Mouse (Mus musculus) myocyte (in vitro differentiated cells): ENCODE measurements around the gene Neurl2. TPM values are rescaled to one million over a fixed set of nuclear protein-coding genes. Genes with fewer than 3 reads are reported as not detected.
"Not testable (repeated sequence)": the region's sequence is repeated elsewhere in the genome, so short reads cannot be mapped to it uniquely, and the experiment has no call there.

ENCODE experiments used
- H3K27me3 ChIP-seq: one replicate; pipeline ENCODE4 v1.6.1; 2011; ENCODE audit not compliant: control insufficient read depth, insufficient read depth, insufficient read length
- H3K36me3 ChIP-seq: one replicate; pipeline ENCODE4 v1.6.1; 2011; ENCODE audit not compliant: control insufficient read depth, insufficient read depth
- H3K4me2 ChIP-seq: one replicate; pipeline ENCODE4 v1.6.1; 2011; ENCODE audit warnings: low read depth, control low read depth
- H3K4me3 ChIP-seq: one replicate; pipeline ENCODE4 v1.5.1; 2011; ENCODE audit warnings: mild to moderate bottlenecking, control low read depth, moderate library complexity
- H3K79me2 ChIP-seq: one replicate; pipeline ENCODE4 v1.6.1; 2011; ENCODE audit not compliant: control insufficient read depth, insufficient read depth
- H3ac ChIP-seq: one replicate; pipeline ENCODE4 v1.6.1; 2011; ENCODE audit not compliant: control insufficient read depth, insufficient read length
- CEBPB ChIP-seq: IDR thresholded peaks from 2 replicates; pipeline ENCODE4 v1.6.1; 2011; ENCODE audit warnings: mild to moderate bottlenecking, moderate library complexity; ENCODE audit not compliant: poor library complexity, insufficient read depth, severe bottlenecking
- E2F4 ChIP-seq: IDR thresholded peaks from one replicate; pipeline ENCODE4 v1.6.1; 2011; ENCODE audit warnings: mild to moderate bottlenecking, control low read depth, moderate library complexity; ENCODE audit not compliant: insufficient read depth
- MAX ChIP-seq: IDR thresholded peaks from one replicate; pipeline ENCODE4 v1.6.1; 2011; ENCODE audit warnings: low read depth, mild to moderate bottlenecking, control low read depth
- MYOD1 ChIP-seq, 3 experiments: IDR thresholded peaks; one replicate each; pipeline ENCODE4 v1.6.1; 2011; ENCODE audit warnings: control low read depth in 2 of 3, low read depth in 2 of 3, mild to moderate bottlenecking in 2 of 3, moderate library complexity in 1 of 3; ENCODE audit not compliant: insufficient read length in 2 of 3, control insufficient read depth in 1 of 3
- MYOG ChIP-seq, 3 experiments: IDR thresholded peaks; one replicate each; pipeline ENCODE4 v1.6.1; 2011; ENCODE audit warnings: control low read depth in 2 of 3, low read depth in 2 of 3, mild to moderate bottlenecking in 2 of 3; ENCODE audit not compliant: insufficient read length in 2 of 3, control insufficient read depth in 1 of 3, insufficient read depth in 1 of 3
- POLR2A ChIP-seq: IDR thresholded peaks from one replicate; pipeline ENCODE4 v1.6.1; 2011; ENCODE audit warnings: low read depth, mild to moderate bottlenecking, control low read depth, moderate library complexity; ENCODE audit not compliant: insufficient read length
- POLR2AphosphoS2 ChIP-seq: IDR thresholded peaks from one replicate; pipeline ENCODE4 v1.6.1; 2011; ENCODE audit warnings: low read depth, control low read depth; ENCODE audit not compliant: insufficient read length
- REST ChIP-seq: IDR thresholded peaks from one replicate; pipeline ENCODE4 v1.6.1; 2011; ENCODE audit warnings: mild to moderate bottlenecking, control low read depth, moderate library complexity; ENCODE audit not compliant: insufficient read depth, insufficient read length
- SRF ChIP-seq: IDR thresholded peaks from one replicate; pipeline ENCODE4 v1.6.1; 2011; ENCODE audit warnings: low read depth; ENCODE audit not compliant: control insufficient read depth, insufficient read length
- TCF12 ChIP-seq: IDR thresholded peaks from one replicate; pipeline ENCODE4 v1.6.1; 2011; ENCODE audit warnings: mild to moderate bottlenecking, control low read depth; ENCODE audit not compliant: poor library complexity, insufficient read depth, severe bottlenecking
- TCF3 ChIP-seq: IDR thresholded peaks from one replicate; pipeline ENCODE4 v1.6.1; 2011; ENCODE audit warnings: low read depth, control low read depth; ENCODE audit not compliant: insufficient read length
- USF1 ChIP-seq: IDR thresholded peaks from one replicate; pipeline ENCODE4 v1.6.1; 2011; ENCODE audit warnings: low read depth, mild to moderate bottlenecking, control low read depth, moderate library complexity
- polyA plus RNA-seq: library from polyadenylated mRNA; unstranded; fragments of >200 nt; fragmentation: generic; extraction: Trizol; gene quantifications from one replicate; pipeline ENCODE4 v1.2.1, GENCODE M21; 2012; ENCODE audit warnings: missing spikeins

The Neurl2 gene
- polyA plus RNA-seq, 1 experiment, result 23.5 TPM

GRCm38 (mm10) chr2:164859155-164859554 is 25.9 kb upstream of the Neurl2 start:
- Histone ChIP-seq H3K4me2 (peak overlapping the region; percentile 39), H3K27me3 (no peaks in the 10 kb centered on the region), H3K79me2 (no peaks in the 10 kb centered on the region), H3K4me3 (no peak overlapping the region), H3ac (no peak overlapping the region), H3K36me3 (no peaks in the 10 kb centered on the region)
- TF ChIP-seq SRF (no peak), MYOD1 (IDR thresholded peaks at IDR 0.05; ENCODE audit: control insufficient read depth in 1 of 3, insufficient read length in 2 of 3, low read depth in 2 of 3) (no peak), MYOG (IDR thresholded peaks at IDR 0.05; ENCODE audit: control insufficient read depth in 1 of 3, insufficient read depth in 1 of 3, insufficient read length in 2 of 3, low read depth in 2 of 3) (no peak), CEBPB (no peak), TCF12 (no peak), POLR2A (no peak), E2F4 (no peak), TCF3 (no peak), REST (no peak), POLR2AphosphoS2 (no peak), USF1 (no peak), MAX (no peak)

GRCm38 (mm10) chr2:164857842-164858553 is 24.7 kb upstream of the Neurl2 start:
- Histone ChIP-seq H3ac (peak overlapping the region; percentile 1), H3K4me2 (peak overlapping the region; percentile 93), H3K36me3 (no peaks in the 10 kb centered on the region), H3K27me3 (no peaks in the 10 kb centered on the region), H3K79me2 (no peaks in the 10 kb centered on the region), H3K4me3 (peak overlapping the region; percentile 87)
- TF ChIP-seq CEBPB (no peak), TCF12 (no peak), MAX (no peak), USF1 (no peak), REST (no peak), POLR2A (no peak), E2F4 (no peak), MYOG (IDR thresholded peaks at IDR 0.05; ENCODE audit: control insufficient read depth in 1 of 3, insufficient read depth in 1 of 3, insufficient read length in 2 of 3, low read depth in 2 of 3) (no peak), SRF (no peak), TCF3 (no peak), POLR2AphosphoS2 (no peak), MYOD1 (IDR thresholded peaks at IDR 0.05; ENCODE audit: control insufficient read depth in 1 of 3, insufficient read length in 2 of 3, low read depth in 2 of 3) (no peak)

DNA sequence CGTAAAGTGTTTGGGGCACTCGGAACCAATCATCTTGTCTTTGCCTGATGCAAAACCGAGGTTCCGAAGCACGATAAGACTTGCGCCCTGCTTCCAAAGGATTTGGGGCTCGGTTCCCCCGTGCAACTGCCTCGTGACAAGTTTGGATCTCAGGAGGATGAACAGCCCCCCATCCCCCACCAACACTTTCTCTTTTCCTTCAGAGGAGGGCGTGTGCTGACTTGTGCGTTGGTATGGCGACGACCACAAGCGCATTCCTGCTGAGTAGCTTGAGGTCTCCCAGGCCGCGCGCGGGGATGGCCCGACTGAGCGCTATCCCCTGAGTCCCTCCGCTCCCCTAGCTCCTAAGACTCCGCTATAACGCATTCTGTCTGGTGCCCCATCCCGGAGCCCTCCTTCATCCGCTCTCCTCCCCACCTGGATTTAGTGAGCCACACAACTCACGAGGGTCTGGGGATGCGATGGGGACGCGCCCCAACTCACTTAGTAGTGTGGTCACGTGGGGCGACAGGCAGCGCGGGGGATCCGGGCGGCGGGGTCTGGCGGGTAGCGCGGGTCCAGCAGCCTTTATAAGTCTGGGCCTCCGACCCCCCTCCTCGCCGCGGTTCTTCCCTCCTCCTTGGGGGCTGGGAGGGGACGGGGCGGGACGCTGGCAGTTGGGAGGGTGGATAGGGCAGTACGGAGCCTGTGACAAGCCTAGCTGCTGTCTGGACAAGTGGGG is 24.0 kb upstream of the Neurl2 start, which contains the start of gene Pltp:
Pltp (minus strand) TSS at position 611 of the 721 bp plus-strand sequence.
- TF ChIP-seq MYOD1 (IDR thresholded peaks at IDR 0.05; ENCODE audit: control insufficient read depth in 1 of 3, insufficient read length in 2 of 3, low read depth in 2 of 3), result no peak
- peak; percentile 65 for TF ChIP-seq USF1
- peak; percentile 35 for TF ChIP-seq POLR2AphosphoS2
- no peak for TF ChIP-seq TCF3
- no peak for TF ChIP-seq CEBPB
- no peak for TF ChIP-seq TCF12
- no peak for TF ChIP-seq E2F4
- no peak for TF ChIP-seq SRF
- peak in 1 of 3 experiments; percentile 25 for TF ChIP-seq MYOG (IDR thresholded peaks at IDR 0.05; ENCODE audit: control insufficient read depth in 1 of 3, insufficient read depth in 1 of 3, insufficient read length in 2 of 3, low read depth in 2 of 3)
- no peak for TF ChIP-seq REST
- TF ChIP-seq MAX, result peak; percentile 2
- peak; percentile 72 for TF ChIP-seq POLR2A
- H3K4me3 ChIP-seq, result peak within 1 kb of the TSS; percentile 87
- H3ac ChIP-seq, result peak within 1 kb of the TSS; percentile 1
- peak within 1 kb of the TSS; percentile 93 for H3K4me2 ChIP-seq
- H3K36me3 ChIP-seq, result no peaks in the 10 kb centered on the region
- no peaks in the 10 kb centered on the region for H3K27me3 ChIP-seq
- no peaks in the 10 kb centered on the region for H3K79me2 ChIP-seq

DNA sequence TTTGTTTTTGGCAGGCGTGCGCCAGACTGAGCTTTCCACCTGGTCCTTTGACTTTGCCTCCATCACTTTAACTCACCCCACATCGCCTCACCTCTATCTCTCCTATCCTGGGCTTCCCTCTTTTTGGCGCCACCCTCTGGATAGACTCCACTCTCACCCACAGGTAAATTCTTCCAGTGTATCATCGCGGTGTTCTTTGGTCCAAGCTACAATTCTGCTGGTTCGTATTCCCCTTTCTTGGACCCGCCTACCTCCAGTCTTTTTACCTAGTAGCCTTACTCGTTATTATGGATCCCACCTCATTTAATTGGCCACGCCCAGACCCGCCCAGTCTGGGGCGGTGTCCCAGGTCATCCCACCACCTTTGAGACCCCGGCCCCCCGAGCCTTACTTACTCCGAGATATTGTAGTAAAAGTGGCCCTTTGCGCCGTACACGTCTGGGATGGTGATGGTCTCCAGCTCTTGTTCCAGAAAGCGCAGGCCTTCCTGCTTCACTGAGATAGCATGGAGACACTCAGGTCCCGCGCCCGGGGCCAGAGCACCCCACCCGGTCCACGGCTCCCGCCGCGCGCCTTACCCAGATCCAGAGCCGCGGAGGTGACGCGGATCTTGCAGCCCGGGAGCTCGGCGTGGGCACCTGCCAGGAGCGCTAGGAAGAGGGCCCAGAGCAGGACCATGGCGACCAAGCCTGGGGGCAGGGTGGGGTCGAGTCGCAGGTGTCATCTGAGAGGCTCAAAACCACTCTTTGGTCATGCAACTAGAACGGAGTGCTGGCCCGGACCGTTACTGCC is 23.2 kb upstream of the Neurl2 start:
- Histone ChIP-seq H3K27me3 (no peaks in the 10 kb centered on the region), H3K4me3 (peak overlapping the region; percentile 87), H3K4me2 (peak overlapping the region; percentile 93), H3ac (peak overlapping the region; percentile 1), H3K36me3 (peaks cover 5% of the 10 kb centered on the region), H3K79me2 (no peaks in the 10 kb centered on the region)
- TF ChIP-seq USF1 (no peak), MYOG (IDR thresholded peaks at IDR 0.05; ENCODE audit: control insufficient read depth in 1 of 3, insufficient read depth in 1 of 3, insufficient read length in 2 of 3, low read depth in 2 of 3) (no peak), POLR2A (no peak), REST (no peak), POLR2AphosphoS2 (no peak), CEBPB (no peak), E2F4 (no peak), SRF (no peak), TCF12 (no peak), TCF3 (no peak), MYOD1 (IDR thresholded peaks at IDR 0.05; ENCODE audit: control insufficient read depth in 1 of 3, insufficient read length in 2 of 3, low read depth in 2 of 3) (no peak), MAX (no peak)

DNA sequence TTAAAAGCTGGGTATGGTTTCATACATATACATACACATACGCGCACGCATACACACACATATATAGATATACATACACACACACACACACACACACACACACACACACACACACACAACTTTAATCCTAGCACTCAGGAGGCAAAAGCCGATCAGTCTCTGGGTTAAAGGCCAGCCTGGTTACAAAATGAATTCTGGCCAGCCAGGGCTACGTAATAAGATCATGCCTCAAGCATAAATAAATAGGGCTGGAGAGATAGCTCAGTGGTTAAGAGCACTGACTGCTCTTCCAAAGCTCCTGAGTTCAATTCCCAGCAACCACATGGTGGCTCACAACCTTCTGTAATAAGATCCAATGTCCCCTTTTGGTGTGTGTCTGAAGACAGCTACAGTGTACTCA is 22.3 kb upstream of the Neurl2 start:
- not testable (repeated sequence) for H3K79me2 ChIP-seq, H3ac ChIP-seq, H3K36me3 ChIP-seq, H3K27me3 ChIP-seq
- Histone ChIP-seq H3K4me2 (peak overlapping the region; percentile 93), H3K4me3 (peak overlapping the region; percentile 87)
